Mouse (Mus musculus) olfactory bulb, adult 2 months (tissue): Measurements from ENCODE around the gene Rbak.

ENCODE experiments used
- CTCF ChIP-seq: fragments of 200-500 bp; IDR thresholded peaks from 2 replicates; pipeline ENCODE4 v1.5.1; 2012; ENCODE audit warnings: low read depth, mild to moderate bottlenecking, low read length, moderate library complexity; ENCODE audit not compliant: insufficient read depth
- POLR2A ChIP-seq: fragments of 200-500 bp; IDR thresholded peaks from 2 replicates; pipeline ENCODE4 v1.6.1; 2012; ENCODE audit warnings: mild to moderate bottlenecking, low read depth, low read length, moderate library complexity; ENCODE audit not compliant: insufficient read depth

GRCm38 (mm10) chr5:143132935-143133514 lies 47.5 kb downstream of the Rbak start:
- TF ChIP-seq POLR2A (no peak), CTCF (no peak)
